8 mouse cellular contexts compared by ENCODE assay signal in genomic region chr7:123377443-123378400, GRCm38 (mm10). TPM values are rescaled to one million over a fixed set of nuclear protein-coding genes. Genes with fewer than 3 reads are reported as not detected.
DNase-seq lines count a peak whose midpoint lies in the region; ATAC-seq and TF ChIP-seq lines count a peak whose summit lies in the region.

No protein-coding gene starts in this region.

- 4% methylated on average over 41 of the region's 41 CpGs for WGBS in heart, embryonic 11.5 days (ENCODE audit: insufficient replicate concordance)
- WGBS in kidney, embryonic 16.5 days = 4% methylated on average over 41 of the region's 41 CpGs
- 5% methylated on average over 41 of the region's 41 CpGs for WGBS in liver, adult 2 months

- ATAC-seq in heart, embryonic 11.5 days (replicated peaks; ENCODE audit: insufficient number of reproducible peaks, low FRiP score, low TSS enrichment) = peak; percentile 98
- ATAC-seq in kidney, embryonic 16.5 days (ENCODE audit: low FRiP score, low TSS enrichment) = peak; percentile 99

- H3K4me3 ChIP-seq in C2C12 (ENCODE audit: insufficient read depth, poor library complexity, severe bottlenecking) (peak overlapping the region; percentile 45), myocyte (peak overlapping the region; percentile 58)
- H3K4me3 ChIP-seq in erythroblast, embryonic 14.5 days (replicated peaks) = peak overlapping the region; percentile 94
- peak overlapping the region; percentile 55 for H3K4me3 ChIP-seq in heart, embryonic 11.5 days (ENCODE audit: low read depth, low read length)
- H3K4me3 ChIP-seq in kidney, embryonic 16.5 days (ENCODE audit: low read length) = peak overlapping the region; percentile 71
- H3K4me3 ChIP-seq in liver, adult 2 months (ENCODE audit: insufficient read depth, low read depth, low read length) = peak overlapping the region; percentile 74

- peak overlapping the region; percentile 91 for H3ac ChIP-seq in C2C12 (ENCODE audit: control insufficient read depth, insufficient read length, low read depth)
- peak overlapping the region; percentile 2 for H3ac ChIP-seq in myocyte (ENCODE audit: control insufficient read depth, insufficient read length)

- peak; percentile 99 for DNase-seq in brain, embryonic 14.5 days (ENCODE audit: low read depth)
- peak; percentile 95 for DNase-seq in liver, adult 2 months (ENCODE audit: extremely low read depth, low read depth, low spot score)
- DNase-seq in splenic B cell, adult 2 months (ENCODE audit: low read depth, low spot score) = peak; percentile 97

- H3K79me2 ChIP-seq in C2C12 (ENCODE audit: control insufficient read depth, insufficient read depth) = peaks cover 13% of the 10 kb centered on the region
- peaks cover 31% of the 10 kb centered on the region for H3K79me2 ChIP-seq in liver, adult 2 months (ENCODE audit: control insufficient read depth, insufficient read depth, low read length)
- peaks cover 16% of the 10 kb centered on the region for H3K79me2 ChIP-seq in myocyte (ENCODE audit: control insufficient read depth, insufficient read depth)

- no peaks in the 10 kb centered on the region for H3K9me3 ChIP-seq in erythroblast, embryonic 14.5 days (ENCODE audit: control insufficient read depth, low read length)
- no peaks in the 10 kb centered on the region for H3K9me3 ChIP-seq in heart, embryonic 11.5 days (replicated peaks; ENCODE audit: control insufficient read depth, low read length)
- H3K9me3 ChIP-seq in kidney, embryonic 16.5 days (ENCODE audit: low read length) = no peaks in the 10 kb centered on the region

- peaks cover 28% of the 10 kb centered on the region for H3K4me1 ChIP-seq in erythroblast, embryonic 14.5 days (ENCODE audit: control insufficient read depth)
- peaks cover 11% of the 10 kb centered on the region for H3K4me1 ChIP-seq in heart, embryonic 11.5 days (ENCODE audit: control insufficient read depth, insufficient read depth, low read length)
- peaks cover 12% of the 10 kb centered on the region for H3K4me1 ChIP-seq in kidney, embryonic 16.5 days (ENCODE audit: insufficient read depth, low read length)
- peaks cover 10% of the 10 kb centered on the region for H3K4me1 ChIP-seq in liver, adult 2 months (ENCODE audit: control insufficient read depth, insufficient read depth, low read length)

- no peaks in the 10 kb centered on the region for H3K36me3 ChIP-seq in C2C12 (ENCODE audit: control insufficient read depth, insufficient read depth)
- peaks cover 5% of the 10 kb centered on the region for H3K36me3 ChIP-seq in erythroblast, embryonic 14.5 days (ENCODE audit: control insufficient read depth)
- H3K36me3 ChIP-seq in heart, embryonic 11.5 days (ENCODE audit: control insufficient read depth, insufficient read depth, low read length) = no peaks in the 10 kb centered on the region
- no peaks in the 10 kb centered on the region for H3K36me3 ChIP-seq in kidney, embryonic 16.5 days (ENCODE audit: insufficient read depth, low read length)
- H3K36me3 ChIP-seq in liver, adult 2 months (ENCODE audit: control insufficient read depth, insufficient read depth, low read length) = no peaks in the 10 kb centered on the region
- no peaks in the 10 kb centered on the region for H3K36me3 ChIP-seq in myocyte (ENCODE audit: control insufficient read depth, insufficient read depth)
- H3K36me3 ChIP-seq in splenic B cell, adult 2 months (ENCODE audit: control insufficient read depth, insufficient read depth, low read length, poor library complexity, severe bottlenecking) = no peaks in the 10 kb centered on the region

- no peaks in the 10 kb centered on the region for H3K27me3 ChIP-seq in C2C12 (ENCODE audit: control insufficient read depth, insufficient read depth, insufficient read length)
- H3K27me3 ChIP-seq in erythroblast, embryonic 14.5 days (ENCODE audit: control insufficient read depth) = 0 out of 2 replicates have a peak, but pooled peaks cover 2% of the 10 kb centered on the region
- H3K27me3 ChIP-seq in heart, embryonic 11.5 days (ENCODE audit: control insufficient read depth, insufficient read depth, low read length) = no peaks in the 10 kb centered on the region
- no peaks in the 10 kb centered on the region for H3K27me3 ChIP-seq in kidney, embryonic 16.5 days (ENCODE audit: insufficient read depth, low read length)
- H3K27me3 ChIP-seq in liver, adult 2 months (ENCODE audit: control insufficient read depth, insufficient read depth, low read length) = no peaks in the 10 kb centered on the region
- H3K27me3 ChIP-seq in myocyte (ENCODE audit: control insufficient read depth, insufficient read depth, insufficient read length) = no peaks in the 10 kb centered on the region
- no peaks in the 10 kb centered on the region for H3K27me3 ChIP-seq in splenic B cell, adult 2 months (ENCODE audit: control insufficient read depth, insufficient read depth, low read length, poor library complexity, severe bottlenecking)

- peak overlapping the region; percentile 91 for H3K4me2 ChIP-seq in heart, embryonic 11.5 days
- peak overlapping the region; percentile 88 for H3K4me2 ChIP-seq in kidney, embryonic 16.5 days (replicated peaks; ENCODE audit: low read depth, low read length)
- peak overlapping the region; percentile 83 for H3K4me2 ChIP-seq in myocyte (ENCODE audit: low read depth)

- TF ChIP-seq CTCF in C2C12 (IDR thresholded peaks at IDR 0.05; ENCODE audit: control insufficient read depth, insufficient read depth, insufficient read length) = no peak
- TF ChIP-seq CTCF in brain, embryonic 14.5 days (IDR thresholded peaks at IDR 0.05; ENCODE audit: borderline replicate concordance, extremely low read depth, insufficient read depth, insufficient read length) = no peak
- 0 out of 2 replicates have a peak, but pooled peaks have one; percentile 1 for TF ChIP-seq CTCF in liver, adult 2 months (IDR thresholded peaks at IDR 0.05; ENCODE audit: low read depth, low read length)

- H3K79me3 ChIP-seq in C2C12 (ENCODE audit: low read depth) = peaks cover 8% of the 10 kb centered on the region

- no peak overlapping the region for H3K27ac ChIP-seq in heart, embryonic 11.5 days (ENCODE audit: low read depth, low read length)
- peak overlapping the region; percentile 36; the same call in 1 of the 2 replicates for H3K27ac ChIP-seq in kidney, embryonic 16.5 days (ENCODE audit: low read length)
- H3K27ac ChIP-seq in liver, adult 2 months (replicated peaks; ENCODE audit: insufficient read depth, low read depth, low read length) = no peak overlapping the region

- peak; percentile 34; the same call in 1 of the 2 replicates for TF ChIP-seq POLR2A in brain, embryonic 14.5 days (IDR thresholded peaks at IDR 0.05; ENCODE audit: borderline replicate concordance, extremely low read depth, insufficient read depth, insufficient read length, poor library complexity, severe bottlenecking)
- TF ChIP-seq POLR2A in liver, adult 2 months (IDR thresholded peaks at IDR 0.05; ENCODE audit: extremely low read depth, insufficient read depth, low read length) = no peak
- TF ChIP-seq POLR2A in myocyte (IDR thresholded peaks at IDR 0.05; ENCODE audit: insufficient read length, low read depth) = peak; percentile 80

- peak overlapping the region; percentile 68 for H3K9ac ChIP-seq in heart, embryonic 11.5 days (ENCODE audit: low read depth, low read length)
- H3K9ac ChIP-seq in kidney, embryonic 16.5 days (replicated peaks; ENCODE audit: low read length) = peak overlapping the region; percentile 78
- H3K9ac ChIP-seq in liver, adult 2 months (ENCODE audit: low read depth, low read length) = peak overlapping the region; percentile 70

TF ChIP-seq in C2C12, 6 proteins besides CTCF, POLR2A, EP300 and RAD21:
- TF ChIP-seq MAX (IDR thresholded peaks at IDR 0.05) = no peak
- no peak for TF ChIP-seq USF1 (IDR thresholded peaks at IDR 0.05; ENCODE audit: low read depth)
- TF ChIP-seq CEBPB (IDR thresholded peaks at IDR 0.05; ENCODE audit: low read depth) = no peak
- TF ChIP-seq MYOG (IDR thresholded peaks at IDR 0.05; ENCODE audit: control insufficient read depth, extremely low read depth, insufficient read length) = no peak
- TF ChIP-seq FOSL1 (IDR thresholded peaks at IDR 0.05; ENCODE audit: insufficient read depth, low read length, poor library complexity, severe bottlenecking) = no peak
- no peak for TF ChIP-seq MYOD1 (IDR thresholded peaks at IDR 0.05; ENCODE audit: control insufficient read depth, insufficient read length, low read depth)

TF ChIP-seq in myocyte, 11 proteins besides CTCF, POLR2A, EP300 and RAD21:
- TF ChIP-seq CEBPB (IDR thresholded peaks at IDR 0.05; ENCODE audit: insufficient read depth, poor library complexity, severe bottlenecking) (no peak), POLR2AphosphoS2 (IDR thresholded peaks at IDR 0.05; ENCODE audit: insufficient read length, low read depth) (peak; percentile 84), USF1 (IDR thresholded peaks at IDR 0.05; ENCODE audit: low read depth) (no peak), MYOD1 (IDR thresholded peaks at IDR 0.05; ENCODE audit: control insufficient read depth in 1 of 3, insufficient read length in 2 of 3, low read depth in 2 of 3) (no peak), E2F4 (IDR thresholded peaks at IDR 0.05; ENCODE audit: insufficient read depth) (no peak)
TF ChIP-seq in myocyte: peak in this region for 1.

RNA-seq across cellular contexts. Expression of gene Arhgap17, which starts 8.0 kb away (rescaled TPM):
- polyA plus RNA-seq in C2C12 (2012; fragmentation: generic; extraction: Trizol) (17.3 TPM), myocyte (2012; fragmentation: generic; extraction: Trizol) (18.0 TPM)
- 23.2 and 24.4 TPM in 2 replicates for polyA plus RNA-seq in brain, embryonic 14.5 days (2012; rRNA removed)
- 3.8 and 4.6 TPM in 2 replicates for polyA plus RNA-seq in erythroblast, embryonic 14.5 days (2012)
- 21.1 and 23.0 TPM in 2 replicates for polyA plus RNA-seq in heart, embryonic 11.5 days (2014; fragmentation: Nextera tagmentation; extraction: Ambion mirVana)
- polyA plus RNA-seq in kidney, embryonic 16.5 days (2015; fragmentation: Nextera tagmentation; extraction: Ambion mirVana) = 21.3 and 26.9 TPM in 2 replicates
- total RNA-seq in liver, adult 2 months (2014; rRNA removed) = 4.9 and 5.6 TPM in 2 replicates
- polyA plus RNA-seq in liver, adult 2 months (2012; rRNA removed) = 6.4 and 8.6 TPM in 2 replicates

RNA-seq across cellular contexts. Expression of gene Lcmt1, which starts 8.1 kb away (rescaled TPM):
- 29.5 TPM for polyA plus RNA-seq in C2C12 (2012; fragmentation: generic; extraction: Trizol)
- polyA plus RNA-seq in brain, embryonic 14.5 days (2012; rRNA removed) = 68.8 and 70.6 TPM in 2 replicates
- 0.30 and 0.61 TPM in 2 replicates for polyA plus RNA-seq in erythroblast, embryonic 14.5 days (2012)
- polyA plus RNA-seq in heart, embryonic 11.5 days (2014; fragmentation: Nextera tagmentation; extraction: Ambion mirVana) = 40.6 and 47.4 TPM in 2 replicates
- polyA plus RNA-seq in kidney, embryonic 16.5 days (2015; fragmentation: Nextera tagmentation; extraction: Ambion mirVana) = 58.5 and 59.9 TPM in 2 replicates
- 12.0 and 15.9 TPM in 2 replicates for total RNA-seq in liver, adult 2 months (2014; rRNA removed)
- polyA plus RNA-seq in liver, adult 2 months (2012; rRNA removed) = 8.4 and 9.6 TPM in 2 replicates
- 28.4 TPM for polyA plus RNA-seq in myocyte (2012; fragmentation: generic; extraction: Trizol)
